Mouse (Mus musculus): ENCODE data around the gene Pam. TPM values are rescaled to one million over a fixed set of nuclear protein-coding genes. Genes with fewer than 3 reads are reported as not detected.

Pam gene
- polyA plus RNA-seq, 1 experiment = 14.5 TPM

GRCm38 (mm10) chr1:97943908-97944608 is 151.4 kb downstream of the Pam start:
- Histone ChIP-seq H3K4me1 (ENCODE audit: control insufficient read depth, insufficient read depth, low read length) (no peaks in the 10 kb centered on the region), H3K4me3 (replicated peaks; ENCODE audit: control insufficient read depth, low read depth, low read length) (no peak overlapping the region), H3K27ac (ENCODE audit: control insufficient read depth, insufficient read depth, low read depth, low read length, poor library complexity) (no peak overlapping the region)
- TF ChIP-seq CTCF (IDR thresholded peaks at IDR 0.05; ENCODE audit: control insufficient read depth, insufficient read depth, low read length) (no peak), POLR2A (IDR thresholded peaks at IDR 0.05; ENCODE audit: borderline replicate concordance, control insufficient read depth, low read depth, low read length) (no peak)
- WGBS = 82% methylated on average over 4 of the region's 4 CpGs

DNA sequence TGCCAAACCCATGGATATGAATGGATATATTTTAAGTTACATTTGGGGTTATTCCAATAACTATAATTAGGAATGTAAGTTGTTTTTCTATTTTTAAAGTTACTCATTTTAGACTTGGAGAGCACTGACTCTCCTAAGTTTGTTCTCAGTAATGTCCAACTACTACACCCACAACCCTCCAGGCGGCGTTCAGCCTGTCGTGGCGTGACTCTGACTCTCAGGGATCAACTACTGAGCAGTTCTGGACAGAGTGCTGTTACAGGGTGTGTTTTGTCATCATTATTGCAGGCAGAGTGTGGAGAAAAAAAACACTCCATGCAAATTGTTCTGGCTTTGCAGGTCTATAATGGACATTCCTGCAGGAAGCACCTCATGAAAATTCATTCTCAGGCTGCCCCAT is 152.0 kb downstream of the Pam start:
- TF ChIP-seq POLR2A (IDR thresholded peaks at IDR 0.05; ENCODE audit: borderline replicate concordance, control insufficient read depth, low read depth, low read length) = no peak
- TF ChIP-seq CTCF (IDR thresholded peaks at IDR 0.05; ENCODE audit: control insufficient read depth, insufficient read depth, low read length) = no peak
- 88% methylated on average over 4 of the region's 4 CpGs for WGBS
- Histone ChIP-seq H3K27ac (ENCODE audit: control insufficient read depth, insufficient read depth, low read depth, low read length, poor library complexity) (no peak overlapping the region), H3K4me3 (replicated peaks; ENCODE audit: control insufficient read depth, low read depth, low read length) (no peak overlapping the region), H3K4me1 (ENCODE audit: control insufficient read depth, insufficient read depth, low read length) (no peaks in the 10 kb centered on the region)

DNA sequence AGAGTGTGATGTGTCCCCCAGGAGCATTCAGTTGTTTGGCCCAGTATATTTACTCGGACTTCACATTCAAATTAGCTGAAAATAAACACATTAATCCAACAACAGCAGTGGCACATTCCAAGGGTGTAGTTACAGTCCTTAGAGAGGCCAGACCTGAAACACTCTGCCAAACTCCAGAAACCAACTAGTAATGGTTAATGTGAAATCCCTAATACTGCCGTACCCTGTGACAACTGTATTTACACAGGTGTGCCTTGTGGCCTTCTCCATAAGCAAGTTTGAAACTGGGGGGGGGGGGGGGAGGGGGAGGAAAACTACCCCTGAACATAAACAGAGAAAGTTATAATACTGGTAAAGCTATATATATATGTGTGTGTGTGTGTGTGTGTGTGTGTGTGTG is 152.5 kb downstream of the Pam start:
- 76% methylated on average over 2 of the region's 2 CpGs for WGBS
- Histone ChIP-seq H3K4me1 (ENCODE audit: control insufficient read depth, insufficient read depth, low read length) (no peaks in the 10 kb centered on the region), H3K27ac (ENCODE audit: control insufficient read depth, insufficient read depth, low read depth, low read length, poor library complexity) (no peak overlapping the region), H3K4me3 (replicated peaks; ENCODE audit: control insufficient read depth, low read depth, low read length) (no peak overlapping the region)
- TF ChIP-seq POLR2A (IDR thresholded peaks at IDR 0.05; ENCODE audit: borderline replicate concordance, control insufficient read depth, low read depth, low read length) (no peak), CTCF (IDR thresholded peaks at IDR 0.05; ENCODE audit: control insufficient read depth, insufficient read depth, low read length) (no peak)

DNA sequence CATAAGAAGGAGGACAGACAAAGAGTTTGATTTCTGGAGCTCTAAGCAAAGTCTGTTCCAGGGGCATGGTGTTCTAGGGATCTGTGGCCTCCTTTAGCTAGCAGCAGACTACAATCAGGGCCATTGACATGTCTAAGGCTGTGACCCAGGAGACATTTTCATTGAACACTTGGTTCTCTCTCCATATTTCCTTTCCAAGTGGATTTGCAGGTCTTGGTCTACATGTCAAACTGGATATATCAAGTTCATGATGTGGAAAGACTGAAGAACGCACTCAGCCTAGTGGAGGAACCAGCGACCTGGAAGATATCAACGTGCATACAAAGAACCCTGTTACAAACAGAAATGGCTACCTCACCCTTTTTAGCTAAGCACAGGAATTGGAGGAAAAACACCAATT is 156.9 kb downstream of the Pam start:
- 84% methylated on average over 3 of the region's 3 CpGs for WGBS
- H3K4me3 ChIP-seq (replicated peaks; ENCODE audit: control insufficient read depth, low read depth, low read length) = no peak overlapping the region
- H3K27ac ChIP-seq (ENCODE audit: control insufficient read depth, insufficient read depth, low read depth, low read length, poor library complexity) = no peak overlapping the region
- no peak for TF ChIP-seq CTCF (IDR thresholded peaks at IDR 0.05; ENCODE audit: control insufficient read depth, insufficient read depth, low read length)
- H3K4me1 ChIP-seq (ENCODE audit: control insufficient read depth, insufficient read depth, low read length) = no peaks in the 10 kb centered on the region; the same call in 1 of the 2 replicates

GRCm38 (mm10) chr1:97938053-97938452 is 157.4 kb downstream of the Pam start:
- Histone ChIP-seq H3K4me1 (ENCODE audit: control insufficient read depth, insufficient read depth, low read length) (no peaks in the 10 kb centered on the region; the same call in 1 of the 2 replicates), H3K27ac (ENCODE audit: control insufficient read depth, insufficient read depth, low read depth, low read length, poor library complexity) (no peak overlapping the region), H3K4me3 (replicated peaks; ENCODE audit: control insufficient read depth, low read depth, low read length) (no peak overlapping the region)
- 76% methylated on average over 3 of the region's 3 CpGs for WGBS
- no peak for TF ChIP-seq POLR2A (IDR thresholded peaks at IDR 0.05; ENCODE audit: borderline replicate concordance, control insufficient read depth, low read depth, low read length)
- TF ChIP-seq CTCF (IDR thresholded peaks at IDR 0.05; ENCODE audit: control insufficient read depth, insufficient read depth, low read length) = no peak

GRCm38 (mm10) chr1:97934940-97935339 is 160.5 kb downstream of the Pam start:
- TF ChIP-seq CTCF (IDR thresholded peaks at IDR 0.05; ENCODE audit: control insufficient read depth, insufficient read depth, low read length) = no peak
- TF ChIP-seq POLR2A (IDR thresholded peaks at IDR 0.05; ENCODE audit: borderline replicate concordance, control insufficient read depth, low read depth, low read length) = no peak
- H3K4me1 ChIP-seq (ENCODE audit: control insufficient read depth, insufficient read depth, low read length) = no peaks in the 10 kb centered on the region; the same call in 1 of the 2 replicates
- H3K4me3 ChIP-seq (replicated peaks; ENCODE audit: control insufficient read depth, low read depth, low read length) = no peak overlapping the region
- H3K27ac ChIP-seq (ENCODE audit: control insufficient read depth, insufficient read depth, low read depth, low read length, poor library complexity) = no peak overlapping the region

DNA sequence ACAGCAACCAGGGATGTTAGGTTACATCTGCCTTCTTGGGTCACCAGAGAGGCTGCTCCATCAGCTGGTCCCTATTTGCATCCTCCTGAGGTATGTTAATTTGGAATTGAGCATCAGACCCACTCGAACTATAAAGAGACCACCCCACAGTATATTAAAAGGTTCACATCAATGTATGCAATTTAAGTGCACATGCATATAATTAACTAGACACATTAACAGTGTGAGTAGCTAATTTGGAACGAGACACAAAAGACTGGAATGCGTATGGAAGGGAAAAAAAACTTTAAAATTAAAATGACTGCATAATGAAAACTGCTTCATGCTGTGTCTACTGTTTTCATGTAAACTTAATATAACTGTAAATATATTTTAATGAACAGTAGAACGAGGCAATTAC is 164.2 kb downstream of the Pam start:
- TF ChIP-seq CTCF (IDR thresholded peaks at IDR 0.05; ENCODE audit: control insufficient read depth, insufficient read depth, low read length) (no peak), POLR2A (IDR thresholded peaks at IDR 0.05; ENCODE audit: borderline replicate concordance, control insufficient read depth, low read depth, low read length) (no peak)
- 80% methylated on average over 4 of the region's 4 CpGs for WGBS
- Histone ChIP-seq H3K4me3 (replicated peaks; ENCODE audit: control insufficient read depth, low read depth, low read length) (no peak overlapping the region), H3K27ac (ENCODE audit: control insufficient read depth, insufficient read depth, low read depth, low read length, poor library complexity) (no peak overlapping the region), H3K4me1 (ENCODE audit: control insufficient read depth, insufficient read depth, low read length) (no peaks in the 10 kb centered on the region; the same call in 1 of the 2 replicates)

- Histone ChIP-seq H3K4me3 (replicated peaks; ENCODE audit: control insufficient read depth, low read depth, low read length) (no peak overlapping the region), H3K27ac (ENCODE audit: control insufficient read depth, insufficient read depth, low read depth, low read length, poor library complexity) (no peak overlapping the region), H3K4me1 (ENCODE audit: control insufficient read depth, insufficient read depth, low read length) (no peaks in the 10 kb centered on the region; the same call in 1 of the 2 replicates)
- 82% methylated on average over 4 of the region's 4 CpGs for WGBS
- TF ChIP-seq POLR2A (IDR thresholded peaks at IDR 0.05; ENCODE audit: borderline replicate concordance, control insufficient read depth, low read depth, low read length) (no peak), CTCF (IDR thresholded peaks at IDR 0.05; ENCODE audit: control insufficient read depth, insufficient read depth, low read length) (no peak)
Observed at GRCm38 (mm10) chr1:97929415-97930028, 165.9 kb downstream of the Pam start.
